Mouse (Mus musculus) CH12.LX (cell line): ENCODE measurements around the gene Tbx10. TPM values are rescaled to one million over a fixed set of nuclear protein-coding genes. Genes with fewer than 3 reads are reported as not detected.

Experiments used
- DNase-seq: peaks from one replicate; pipeline ENCODE4 v3.0.0-alpha.2; 2013; ENCODE audit errors: extremely low read depth
- H3K27ac ChIP-seq: 2 replicates; pipeline ENCODE4 v1.5.1; 2012; ENCODE audit warnings: low read depth, mild to moderate bottlenecking, control low read depth, moderate library complexity; ENCODE audit not compliant: insufficient read depth
- H3K27me3 ChIP-seq: replicated peaks from 2 replicates; pipeline ENCODE3; 2012; ENCODE audit warnings: inconsistent platforms
- H3K36me3 ChIP-seq, 2 experiments: replicated peaks in 1 of 2; 2 replicates each; pipeline versions ENCODE3 to v1.6.1; 2012; ENCODE audit warnings: inconsistent platforms in 1 of 2, low read length in 1 of 2, mild to moderate bottlenecking in 1 of 2, mixed read lengths in 1 of 2, moderate library complexity in 1 of 2; ENCODE audit not compliant: control insufficient read depth in 1 of 2, insufficient read depth in 1 of 2
- H3K4me1 ChIP-seq, 2 experiments: 2 replicates each; pipeline ENCODE4 v1.6.1; 2012; ENCODE audit warnings: inconsistent platforms in 1 of 2, moderate library complexity in 1 of 2; ENCODE audit not compliant: insufficient read depth in 2 of 2, control insufficient read depth in 1 of 2
- H3K4me2 ChIP-seq: 2 replicates; pipeline ENCODE4 v1.6.1; 2012; ENCODE audit warnings: low read depth, mild to moderate bottlenecking, control low read depth; ENCODE audit not compliant: poor library complexity, insufficient read depth, severe bottlenecking
- H3K4me3 ChIP-seq, 3 experiments: fragments of 150-350 bp in 1 of 3; sonication (generic) in 1 of 3; replicated peaks in 1 of 3; 2 replicates each; pipeline versions ENCODE3 to v1.5.1; 2011 to 2012; ENCODE audit warnings: low read depth in 2 of 3, low read length in 2 of 3, mild to moderate bottlenecking in 2 of 3, moderate library complexity in 2 of 3, control low read depth in 1 of 3, improper control_type of control experiment in 1 of 3, inconsistent platforms in 1 of 3, mixed read lengths in 1 of 3; ENCODE audit not compliant: poor library complexity in 1 of 3
- H3K79me2 ChIP-seq: replicated peaks from 2 replicates; pipeline ENCODE4 v1.6.1; 2012; ENCODE audit warnings: mild to moderate bottlenecking, moderate library complexity; ENCODE audit not compliant: control insufficient read depth, poor library complexity, insufficient read depth, severe bottlenecking; ENCODE audit errors: extremely low read depth
- H3K9ac ChIP-seq: 2 replicates; pipeline ENCODE4 v1.6.1; 2012; ENCODE audit warnings: low read depth, mild to moderate bottlenecking, control low read depth, moderate library complexity; ENCODE audit not compliant: insufficient read depth
- H3K9me3 ChIP-seq: replicated peaks from 2 replicates; pipeline ENCODE3; 2012; ENCODE audit warnings: low read length, inconsistent platforms, mixed read lengths
- CTCF ChIP-seq, 2 experiments: IDR thresholded peaks in 1 of 2; conservative IDR thresholded peaks in 1 of 2; 2 replicates each; pipeline ENCODE4 v1.5.1; 2011 to 2012; ENCODE audit warnings: low read depth in 2 of 2, low read length in 2 of 2, improper control_type of control experiment in 1 of 2, inconsistent platforms in 1 of 2, mild to moderate bottlenecking in 1 of 2, moderate library complexity in 1 of 2
- ELF1 ChIP-seq: IDR thresholded peaks from 2 replicates; pipeline ENCODE4 v1.6.1; 2014; ENCODE audit warnings: low read depth, mild to moderate bottlenecking, inconsistent platforms, low read length, improper control_type of control experiment
- ETS1 ChIP-seq: conservative IDR thresholded peaks from 2 replicates; pipeline ENCODE4 v1.6.1; 2012; ENCODE audit warnings: low read depth, mild to moderate bottlenecking, inconsistent platforms, low read length, improper control_type of control experiment, moderate library complexity
- GABPA ChIP-seq: IDR thresholded peaks from 2 replicates; pipeline ENCODE4 v1.6.1; 2012; ENCODE audit warnings: low read depth, low read length, improper control_type of control experiment, inconsistent platforms; ENCODE audit not compliant: insufficient replicate concordance
- IRF4 ChIP-seq: IDR thresholded peaks from 2 replicates; pipeline ENCODE4 v1.6.1; 2014; ENCODE audit warnings: low read depth, mild to moderate bottlenecking, inconsistent platforms, low read length, improper control_type of control experiment
- JUN ChIP-seq: IDR thresholded peaks from 2 replicates; pipeline ENCODE4 v1.6.1; 2011; ENCODE audit warnings: low read depth, mild to moderate bottlenecking, low read length, improper control_type of control experiment, moderate library complexity; ENCODE audit not compliant: insufficient read depth
- MEF2A ChIP-seq: IDR thresholded peaks from 2 replicates; pipeline ENCODE4 v1.6.1; 2014; ENCODE audit warnings: low read depth, mild to moderate bottlenecking, inconsistent platforms, low read length, improper control_type of control experiment, borderline replicate concordance
- NELFE ChIP-seq: IDR thresholded peaks from 2 replicates; pipeline ENCODE4 v1.6.1; 2011; ENCODE audit warnings: low read depth, low read length, improper control_type of control experiment
- PAX5 ChIP-seq: IDR thresholded peaks from 2 replicates; pipeline ENCODE4 v1.6.1; 2012; ENCODE audit warnings: low read length, inconsistent platforms, mixed read lengths
- POLR2A ChIP-seq: IDR thresholded peaks from 2 replicates; pipeline ENCODE4 v1.6.1; 2011; ENCODE audit warnings: low read depth, mild to moderate bottlenecking, improper control_type of control experiment, low read length
- POLR2AphosphoS2 ChIP-seq: IDR thresholded peaks from 2 replicates; pipeline ENCODE4 v1.6.1; 2011; ENCODE audit warnings: low read depth, low read length, improper control_type of control experiment
- RCOR1 ChIP-seq: conservative IDR thresholded peaks from 2 replicates; pipeline ENCODE4 v1.6.1; 2012; ENCODE audit warnings: low read depth, mild to moderate bottlenecking, inconsistent platforms, low read length, improper control_type of control experiment
- SIN3A ChIP-seq: IDR thresholded peaks from 2 replicates; pipeline ENCODE4 v1.6.1; 2012; ENCODE audit warnings: low read length, improper control_type of control experiment, inconsistent platforms
- TBP ChIP-seq: conservative IDR thresholded peaks from 2 replicates; pipeline ENCODE4 v1.6.1; 2011; ENCODE audit warnings: low read depth, low read length, improper control_type of control experiment
- UBTF ChIP-seq: IDR thresholded peaks from 2 replicates; pipeline ENCODE4 v1.6.1; 2012; ENCODE audit warnings: low read depth, mild to moderate bottlenecking, inconsistent platforms, low read length, improper control_type of control experiment, moderate library complexity
- USF1 ChIP-seq: IDR thresholded peaks from 2 replicates; pipeline ENCODE4 v1.6.1; 2014; ENCODE audit warnings: low read depth, mild to moderate bottlenecking, inconsistent platforms, low read length, improper control_type of control experiment
- ZMIZ1 ChIP-seq: IDR thresholded peaks from 2 replicates; pipeline ENCODE4 v1.6.1; 2012; ENCODE audit warnings: low read depth, mild to moderate bottlenecking, inconsistent platforms, low read length, improper control_type of control experiment
- dilution Hi-C: fragments of 300-500 bp; cut with MboI; formaldehyde crosslinking; loops from 2 replicates; pipeline ENCODE4 v1.14.3; 2020; ENCODE audit warnings: low sequenced_read_pairs; ENCODE audit not compliant: extremely low pct_unique_long_range_greater_than_20kb, extremely low pct_ligation_motif_present
- in situ Hi-C: fragments of 300-500 bp; cut with MboI; formaldehyde crosslinking; loops from 3 replicates; pipeline ENCODE4 v1.14.3; 2019; ENCODE audit warnings: low sequenced_read_pairs, low pct_ligation_motif_present, low pct_unique_long_range_greater_than_20kb, mixed read lengths
- polyA plus RNA-seq: library from polyadenylated mRNA; unstranded; fragments of >175 nt; gene quantifications from 2 replicates; pipeline ENCODE4 v1.2.1, GENCODE M21; 2012; ENCODE audit warnings: low read depth; ENCODE audit not compliant: insufficient read length
- total RNA-seq, 2 experiments: library from RNA; depleted of rRNA; stranded (reverse); fragments of 300-350 nt in 1 of 2; fragments of >200 nt in 1 of 2; gene quantifications; 2 replicates each; pipeline ENCODE4 v1.2.3; 2012 to 2014

Gene Tbx10
- total and polyA plus RNA-seq, 3 experiments: not detected

GRCm38 (mm10) chr19:3996747-3997146, 4.2 kb downstream of the Tbx10 start:
- Histone ChIP-seq H3K4me3 (no peak overlapping the region), H3K9me3 (no peaks in the 10 kb centered on the region), H3K27ac (no peak overlapping the region), H3K4me2 (no peak overlapping the region), H3K27me3 (peaks cover 49% of the 10 kb centered on the region), H3K9ac (no peak overlapping the region), H3K4me1 (peaks cover 11 to 20% of the 10 kb centered on the region in 2 experiments), H3K36me3 (peaks cover 0 to 1% of the 10 kb centered on the region in 2 experiments), H3K79me2 (no peaks in the 10 kb centered on the region)
- TF ChIP-seq PAX5 (no peak), NELFE (no peak), TBP (no peak), MEF2A (no peak), IRF4 (no peak), POLR2A (no peak), ELF1 (no peak), USF1 (no peak), ETS1 (no peak), GABPA (no peak)
- dilution Hi-C loops: no loop called here
- no peak for DNase-seq
- in situ Hi-C loops: no loop called here

GRCm38 (mm10) chr19:3997231-3997630, 4.7 kb downstream of the Tbx10 start:
- Histone ChIP-seq H3K9ac (no peak overlapping the region), H3K36me3 (peaks cover 0 to 6% of the 10 kb centered on the region in 2 experiments), H3K27me3 (peaks cover 44% of the 10 kb centered on the region), H3K27ac (no peak overlapping the region), H3K4me1 (peaks cover 11 to 23% of the 10 kb centered on the region in 2 experiments), H3K9me3 (no peaks in the 10 kb centered on the region), H3K4me3 (no peak overlapping the region), H3K4me2 (no peak overlapping the region), H3K79me2 (no peaks in the 10 kb centered on the region)
- dilution Hi-C loops (no loop called here), in situ Hi-C loops (no loop called here)
- DNase-seq: no peak
- TF ChIP-seq PAX5 (no peak), RCOR1 (no peak), ZMIZ1 (no peak), UBTF (no peak), POLR2A (no peak), JUN (no peak), SIN3A (no peak), CTCF (conservative IDR thresholded peaks at IDR 0.05 in 1 of 2, IDR thresholded peaks at IDR 0.05 in 1 of 2; ENCODE audit: low read depth in 2 of 2, low read length in 2 of 2) (no peak)

- H3K4me1 ChIP-seq: peaks cover 11 to 23% of the 10 kb centered on the region in 2 experiments
- no peak overlapping the region for H3K4me2 ChIP-seq
- H3K27me3 ChIP-seq: peaks cover 33% of the 10 kb centered on the region
- in situ Hi-C loops (no loop called here), dilution Hi-C loops (no loop called here)
- no peak overlapping the region for H3K27ac ChIP-seq
- TF ChIP-seq POLR2AphosphoS2: no peak
- peaks cover under 1 to 15% of the 10 kb centered on the region in 2 experiments for H3K36me3 ChIP-seq
- no peak overlapping the region for H3K9ac ChIP-seq
- H3K4me3 ChIP-seq: no peak overlapping the region
- H3K79me2 ChIP-seq: no peaks in the 10 kb centered on the region
- H3K9me3 ChIP-seq: no peaks in the 10 kb centered on the region
- no peak for DNase-seq
Observed at GRCm38 (mm10) chr19:3998335-3998734, 5.8 kb downstream of the Tbx10 start.
